Mouse (Mus musculus): ENCODE data around the gene Tshb.

Tshb gene

DNA sequence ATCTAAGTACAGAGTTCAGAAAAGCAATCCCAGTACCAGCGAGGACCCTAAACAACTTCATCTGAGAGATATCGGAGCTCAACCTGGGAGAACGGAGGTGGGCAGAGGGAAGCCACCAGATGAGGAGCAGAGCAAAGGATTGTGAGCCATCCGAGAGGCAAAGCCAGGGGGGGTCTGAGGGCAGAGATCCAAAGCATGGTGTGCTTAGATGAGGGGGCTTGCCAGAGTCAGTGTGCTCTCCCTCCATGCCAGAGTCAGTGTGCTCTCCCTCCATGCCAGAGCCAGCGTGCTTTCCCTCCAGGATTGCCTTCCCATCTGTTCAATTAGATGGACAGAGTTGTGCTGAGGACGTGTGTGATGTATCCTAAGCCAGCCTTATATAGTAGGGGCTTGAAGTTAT lies 45.4 kb downstream of the Tshb start:
- no peak for DNase-seq (ENCODE audit: low read depth, low spot score)

DNA sequence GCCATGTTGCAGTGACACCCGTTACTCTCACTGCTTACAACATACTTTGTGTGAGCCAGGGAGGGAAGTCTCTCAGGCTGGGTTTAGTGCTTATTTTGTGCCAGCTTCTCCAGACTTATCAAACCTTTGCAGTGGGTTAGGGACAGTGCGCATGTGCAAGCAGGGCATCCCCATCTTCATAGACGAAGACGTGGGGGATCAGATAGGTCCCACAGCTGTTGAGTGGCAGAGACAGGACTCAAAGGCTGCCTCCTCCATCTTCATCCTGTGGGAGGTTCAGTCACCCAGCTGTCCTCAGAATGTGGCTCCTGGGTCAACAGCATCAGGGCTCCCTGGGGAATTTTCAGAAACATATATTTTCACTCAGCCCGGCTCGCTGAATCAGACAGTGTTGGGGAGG lies 46.1 kb downstream of the Tshb start:
- no peak for DNase-seq (ENCODE audit: low read depth, low spot score)

DNA sequence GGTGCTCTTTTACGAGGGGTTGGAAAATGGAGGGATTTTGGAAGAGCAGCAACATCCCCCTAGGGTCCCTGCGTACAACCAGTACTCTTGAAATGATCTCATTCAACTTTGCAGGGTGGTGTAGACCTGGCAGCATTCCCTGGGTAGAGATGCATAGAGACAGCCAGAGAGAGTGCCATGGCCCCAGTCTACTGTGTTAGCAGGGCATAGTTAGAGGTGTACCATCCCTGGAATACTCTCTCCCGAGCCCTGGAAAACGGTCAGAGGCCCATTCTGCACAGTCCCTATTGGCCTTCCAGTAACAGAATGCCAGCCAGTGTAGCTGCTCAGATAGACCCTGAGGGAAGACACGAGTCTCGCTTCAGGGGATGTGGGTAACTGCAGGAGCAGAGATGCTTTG lies 46.9 kb downstream of the Tshb start:
- DNase-seq (ENCODE audit: low read depth, low spot score): no peak

DNA sequence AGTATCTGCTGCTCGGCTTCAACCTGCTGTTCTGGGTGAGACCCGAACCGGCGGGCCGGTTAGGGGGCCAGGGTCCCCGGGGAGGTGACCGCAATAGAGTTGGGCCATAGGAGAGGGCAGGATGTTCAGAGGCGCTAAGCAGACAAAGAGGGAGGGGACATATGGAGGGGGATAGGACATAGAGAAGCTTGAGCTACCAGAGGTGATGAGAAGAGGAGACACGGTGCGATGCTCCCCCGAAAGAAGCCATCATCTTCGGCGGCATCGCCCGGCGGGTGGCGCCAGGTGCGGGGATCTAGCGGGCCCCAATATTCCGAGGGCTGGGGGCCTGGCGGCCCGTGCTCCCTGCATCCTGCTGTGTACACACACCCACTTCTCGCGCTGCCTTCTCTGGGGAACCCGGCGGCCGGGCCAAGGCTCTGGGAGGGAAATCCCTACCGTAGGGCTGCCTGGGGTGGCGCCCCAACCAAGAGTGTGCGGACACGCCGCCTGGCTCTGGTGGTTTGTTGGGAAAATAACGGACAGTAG lies 47.4 kb downstream of the Tshb start:
- DNase-seq (ENCODE audit: low read depth, low spot score): no peak

DNA sequence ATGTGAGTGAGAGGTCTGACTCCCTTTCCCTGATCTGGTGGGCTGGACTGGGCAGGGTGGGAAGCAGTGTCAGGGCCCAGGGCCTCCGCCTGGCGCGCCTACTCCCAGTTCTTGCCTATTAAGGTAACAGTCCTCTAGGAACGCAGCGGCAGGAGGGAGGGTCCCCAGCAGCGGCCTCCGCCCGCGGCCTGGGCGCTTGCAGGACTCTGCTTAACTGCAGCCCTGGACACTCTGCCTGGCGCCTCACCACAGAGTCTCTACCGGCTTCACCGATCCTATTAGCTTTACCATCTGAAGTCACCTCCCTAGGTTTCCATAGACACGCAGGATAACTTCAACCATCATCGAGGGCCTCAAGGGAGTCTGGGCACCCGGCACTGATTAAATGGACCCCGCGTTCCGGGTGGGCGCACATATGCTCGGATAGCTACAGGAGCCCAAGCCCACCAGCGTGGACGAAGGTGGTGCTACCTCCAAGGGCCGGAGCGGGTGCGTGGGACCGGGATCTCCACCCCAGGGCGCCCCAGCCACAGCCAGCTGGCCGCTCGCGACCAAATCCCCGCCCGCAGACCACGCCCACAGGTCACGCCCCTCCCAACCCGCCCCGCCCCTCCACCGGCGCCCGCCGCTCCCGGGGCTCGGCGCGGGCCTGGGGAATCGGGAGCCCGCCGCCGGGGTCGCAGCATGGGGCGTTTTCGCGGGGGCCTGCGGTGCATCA lies 48.0 kb downstream of the Tshb start, which contains the start of gene Tspan2:
Gene Tspan2, plus strand, starts transcription at position 217 of the 718 bp plus-strand sequence.
- DNase-seq (ENCODE audit: low read depth, low spot score): no peak

DNA sequence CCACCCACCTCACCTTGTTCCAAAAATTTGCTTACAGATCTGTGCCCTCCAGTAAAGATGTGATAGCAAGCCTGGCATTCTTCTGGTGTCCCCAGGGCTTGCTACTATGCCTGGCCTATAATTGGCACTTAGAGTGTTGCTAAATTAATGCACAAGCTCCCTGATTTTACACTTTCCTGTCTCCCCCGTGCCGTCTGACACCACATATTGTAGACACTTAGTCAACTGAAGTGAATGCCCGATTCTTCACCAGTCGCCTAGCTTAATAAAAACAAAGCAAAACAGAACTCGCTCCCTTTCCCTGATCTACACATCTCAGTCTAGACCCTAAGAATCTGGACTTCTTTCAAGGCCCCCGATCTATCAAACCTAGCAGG lies 48.6 kb downstream of the Tshb start:
- no peak for DNase-seq (ENCODE audit: low read depth, low spot score)

DNA sequence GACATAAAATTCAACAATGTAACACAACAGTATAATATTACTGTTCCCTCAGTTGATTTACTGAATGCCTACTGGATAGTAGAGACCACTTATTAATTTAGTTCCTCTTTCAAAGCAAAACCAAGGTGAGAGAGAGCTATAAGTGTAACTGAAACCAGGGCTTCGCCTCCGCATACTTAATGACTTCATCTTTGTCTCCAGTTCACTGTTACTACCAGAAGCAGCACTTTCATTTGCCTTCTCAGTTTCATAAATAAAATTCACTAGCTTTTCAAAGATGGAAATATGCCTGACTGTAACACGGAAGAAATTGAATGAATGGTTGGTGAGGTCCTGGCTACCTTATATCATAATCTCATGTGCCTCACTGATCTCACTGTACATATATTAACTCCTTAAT lies 49.5 kb downstream of the Tshb start:
- DNase-seq (ENCODE audit: low read depth, low spot score): no peak

DNA sequence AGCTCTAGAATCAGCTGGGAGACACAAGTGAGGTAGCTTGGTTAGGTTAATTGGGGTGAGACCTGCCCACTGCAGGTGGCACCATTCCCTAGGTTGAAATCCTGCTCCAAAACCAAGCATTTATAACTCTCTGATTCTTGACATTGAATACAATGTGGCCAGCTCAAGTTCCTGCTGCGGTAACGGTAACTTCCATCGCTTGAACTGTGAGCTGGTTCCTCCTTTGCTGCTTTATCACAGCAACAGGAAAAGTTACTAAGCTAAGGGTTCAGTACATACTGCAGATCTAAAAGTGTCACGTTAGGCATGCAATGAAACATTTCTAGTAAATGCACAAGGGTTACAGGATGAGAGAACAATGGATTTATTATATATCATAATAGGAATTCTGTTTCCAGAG lies 49.9 kb downstream of the Tshb start:
- no peak for DNase-seq (ENCODE audit: low read depth, low spot score)

DNA sequence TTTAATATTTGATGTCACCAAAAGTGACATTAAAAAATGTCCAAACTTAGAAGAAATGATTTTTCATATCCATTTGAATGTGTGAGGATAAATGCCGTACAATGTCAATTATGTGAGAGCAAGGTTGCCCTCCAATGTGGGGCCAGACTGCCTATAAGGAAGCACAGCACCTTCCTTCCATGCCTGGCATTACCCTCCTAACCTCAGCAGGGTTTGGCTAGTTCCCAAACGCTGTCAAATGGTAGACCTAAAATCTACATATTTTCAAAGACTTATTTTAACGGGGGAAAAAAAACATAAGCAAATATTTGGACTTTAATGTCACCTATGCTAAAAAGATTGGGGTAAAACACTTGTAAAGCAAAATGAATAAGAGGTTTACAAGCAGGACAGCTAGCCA lies 51.4 kb downstream of the Tshb start:
- no peak for DNase-seq (ENCODE audit: low read depth, low spot score)

DNA sequence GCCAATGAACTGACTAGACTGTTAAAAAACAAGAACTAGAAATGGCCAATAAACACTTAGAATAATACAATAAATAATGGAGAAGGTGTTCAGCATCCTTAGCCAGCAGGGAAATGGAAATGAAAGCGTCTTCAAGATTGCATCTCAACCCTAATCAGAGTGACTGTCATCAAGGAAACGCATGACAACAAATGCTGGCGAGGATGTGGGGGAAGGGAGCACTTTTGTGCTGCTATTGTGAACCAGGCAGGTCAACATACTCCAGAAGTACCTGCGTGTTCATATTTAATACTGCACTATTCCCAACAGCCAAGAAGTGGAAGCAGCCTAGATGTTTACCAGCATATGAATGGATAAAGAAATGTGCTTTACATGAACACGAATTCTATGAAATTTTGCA lies 53.1 kb downstream of the Tshb start:
- no peak for DNase-seq (ENCODE audit: low read depth, low spot score)

All from c-Kit-negative CD71-positive TER-119-positive erythroid progenitor cells, embryonic 14.5 days (primary cell).